Mouse (Mus musculus): Measurements from ENCODE around the gene Efemp2.

- TF ChIP-seq CTCF (IDR thresholded peaks at IDR 0.05; ENCODE audit: borderline replicate concordance, extremely low read depth, insufficient read depth, insufficient read length), result peak; percentile 18; the same call in 1 of the 2 replicates
- peak; percentile 44; the same call in 1 of the 2 replicates for TF ChIP-seq POLR2A (IDR thresholded peaks at IDR 0.05; ENCODE audit: borderline replicate concordance, extremely low read depth, insufficient read depth, insufficient read length, poor library complexity, severe bottlenecking)
Measured at GRCm38 (mm10) chr19:5510031-5511026, 36.6 kb downstream of the Efemp2 start, which contains the start of gene Snx32.

All from brain, embryonic 14.5 days (tissue).